Mouse (Mus musculus): ENCODE results near the gene Kazn. TPM values are rescaled to one million over a fixed set of nuclear protein-coding genes. Genes with fewer than 3 reads are reported as not detected.

Gene Kazn
- polyA plus RNA-seq, 1 experiment: 80.2 TPM

- no peaks in the 10 kb centered on the region for H3K9me3 ChIP-seq (replicated peaks; ENCODE audit: control insufficient read depth, insufficient read depth, low read length, poor library complexity, severe bottlenecking)
- peaks cover 29% of the 10 kb centered on the region for H3K36me3 ChIP-seq (ENCODE audit: control insufficient read depth, insufficient read depth, low read length, poor library complexity, severe bottlenecking)
- no peak overlapping the region for H3K4me3 ChIP-seq (ENCODE audit: low read depth, low read length)
- peak; percentile 79 for TF ChIP-seq CTCF (IDR thresholded peaks at IDR 0.05; ENCODE audit: low read depth, low read length)
- no peak for TF ChIP-seq POLR2A (IDR thresholded peaks at IDR 0.05; ENCODE audit: insufficient read depth, low read length)
- no peak overlapping the region for H3K27ac ChIP-seq (ENCODE audit: insufficient read depth, low read length)
- no peaks in the 10 kb centered on the region for H3K27me3 ChIP-seq (ENCODE audit: control insufficient read depth, insufficient read depth, low read length, poor library complexity, severe bottlenecking)
- H3K9ac ChIP-seq (ENCODE audit: low read depth, poor library complexity, severe bottlenecking): no peak overlapping the region
- peaks cover under 1% of the 10 kb centered on the region for H3K4me1 ChIP-seq (ENCODE audit: control insufficient read depth, insufficient read depth, low read length)
Measured at GRCm38 (mm10) chr4:142149202-142149601, 90.0 kb downstream of the Kazn start.

GRCm38 (mm10) chr4:142147671-142148070 is 91.5 kb downstream of the Kazn start:
- H3K9ac ChIP-seq (ENCODE audit: low read depth, poor library complexity, severe bottlenecking): no peak overlapping the region
- no peak for TF ChIP-seq CTCF (IDR thresholded peaks at IDR 0.05; ENCODE audit: low read depth, low read length)
- TF ChIP-seq EP300 (IDR thresholded peaks at IDR 0.05; ENCODE audit: insufficient read depth, low read depth, low read length): no peak
- no peak for TF ChIP-seq POLR2A (IDR thresholded peaks at IDR 0.05; ENCODE audit: insufficient read depth, low read length)
- H3K4me1 ChIP-seq (ENCODE audit: control insufficient read depth, insufficient read depth, low read length): no peaks in the 10 kb centered on the region
- H3K9me3 ChIP-seq (replicated peaks; ENCODE audit: control insufficient read depth, insufficient read depth, low read length, poor library complexity, severe bottlenecking): no peaks in the 10 kb centered on the region
- no peak overlapping the region for H3K4me3 ChIP-seq (ENCODE audit: low read depth, low read length)
- no peak overlapping the region for H3K27ac ChIP-seq (ENCODE audit: insufficient read depth, low read length)
- no peaks in the 10 kb centered on the region for H3K27me3 ChIP-seq (ENCODE audit: control insufficient read depth, insufficient read depth, low read length, poor library complexity, severe bottlenecking)
- peaks cover 29% of the 10 kb centered on the region for H3K36me3 ChIP-seq (ENCODE audit: control insufficient read depth, insufficient read depth, low read length, poor library complexity, severe bottlenecking)

GRCm38 (mm10) chr4:142144096-142144495 is 95.1 kb downstream of the Kazn start:
- Histone ChIP-seq H3K4me3 (ENCODE audit: low read depth, low read length) (no peak overlapping the region), H3K27ac (ENCODE audit: insufficient read depth, low read length) (no peak overlapping the region), H3K9me3 (replicated peaks; ENCODE audit: control insufficient read depth, insufficient read depth, low read length, poor library complexity, severe bottlenecking) (no peaks in the 10 kb centered on the region), H3K9ac (ENCODE audit: low read depth, poor library complexity, severe bottlenecking) (no peak overlapping the region), H3K4me1 (ENCODE audit: control insufficient read depth, insufficient read depth, low read length) (no peaks in the 10 kb centered on the region), H3K27me3 (ENCODE audit: control insufficient read depth, insufficient read depth, low read length, poor library complexity, severe bottlenecking) (no peaks in the 10 kb centered on the region), H3K36me3 (ENCODE audit: control insufficient read depth, insufficient read depth, low read length, poor library complexity, severe bottlenecking) (peaks cover 30% of the 10 kb centered on the region)
- TF ChIP-seq EP300 (IDR thresholded peaks at IDR 0.05; ENCODE audit: insufficient read depth, low read depth, low read length) (no peak), POLR2A (IDR thresholded peaks at IDR 0.05; ENCODE audit: insufficient read depth, low read length) (no peak), CTCF (IDR thresholded peaks at IDR 0.05; ENCODE audit: low read depth, low read length) (no peak)

GRCm38 (mm10) chr4:142143290-142143689 is 95.9 kb downstream of the Kazn start:
- TF ChIP-seq POLR2A (IDR thresholded peaks at IDR 0.05; ENCODE audit: insufficient read depth, low read length) (no peak), CTCF (IDR thresholded peaks at IDR 0.05; ENCODE audit: low read depth, low read length) (no peak), EP300 (IDR thresholded peaks at IDR 0.05; ENCODE audit: insufficient read depth, low read depth, low read length) (no peak)
- peaks cover 25% of the 10 kb centered on the region for H3K36me3 ChIP-seq (ENCODE audit: control insufficient read depth, insufficient read depth, low read length, poor library complexity, severe bottlenecking)
- H3K9ac ChIP-seq (ENCODE audit: low read depth, poor library complexity, severe bottlenecking): no peak overlapping the region
- H3K4me3 ChIP-seq (ENCODE audit: low read depth, low read length): no peak overlapping the region
- no peaks in the 10 kb centered on the region for H3K9me3 ChIP-seq (replicated peaks; ENCODE audit: control insufficient read depth, insufficient read depth, low read length, poor library complexity, severe bottlenecking)
- H3K4me1 ChIP-seq (ENCODE audit: control insufficient read depth, insufficient read depth, low read length): peaks cover 2% of the 10 kb centered on the region
- H3K27ac ChIP-seq (ENCODE audit: insufficient read depth, low read length): no peak overlapping the region
- no peaks in the 10 kb centered on the region for H3K27me3 ChIP-seq (ENCODE audit: control insufficient read depth, insufficient read depth, low read length, poor library complexity, severe bottlenecking)

- peaks cover 6% of the 10 kb centered on the region for H3K4me1 ChIP-seq (ENCODE audit: control insufficient read depth, insufficient read depth, low read length)
- TF ChIP-seq CTCF (IDR thresholded peaks at IDR 0.05; ENCODE audit: low read depth, low read length) (no peak), POLR2A (IDR thresholded peaks at IDR 0.05; ENCODE audit: insufficient read depth, low read length) (no peak), EP300 (IDR thresholded peaks at IDR 0.05; ENCODE audit: insufficient read depth, low read depth, low read length) (no peak)
- H3K9me3 ChIP-seq (replicated peaks; ENCODE audit: control insufficient read depth, insufficient read depth, low read length, poor library complexity, severe bottlenecking): no peaks in the 10 kb centered on the region
- H3K27me3 ChIP-seq (ENCODE audit: control insufficient read depth, insufficient read depth, low read length, poor library complexity, severe bottlenecking): no peaks in the 10 kb centered on the region
- peaks cover 6% of the 10 kb centered on the region; the same call in 1 of the 2 replicates for H3K36me3 ChIP-seq (ENCODE audit: control insufficient read depth, insufficient read depth, low read length, poor library complexity, severe bottlenecking)
- no peak overlapping the region for H3K9ac ChIP-seq (ENCODE audit: low read depth, poor library complexity, severe bottlenecking)
- no peak overlapping the region for H3K4me3 ChIP-seq (ENCODE audit: low read depth, low read length)
- H3K27ac ChIP-seq (ENCODE audit: insufficient read depth, low read length): no peak overlapping the region
Measured at GRCm38 (mm10) chr4:142139729-142140128, 99.5 kb downstream of the Kazn start.

- H3K9me3 ChIP-seq (replicated peaks; ENCODE audit: control insufficient read depth, insufficient read depth, low read length, poor library complexity, severe bottlenecking): no peaks in the 10 kb centered on the region
- H3K4me1 ChIP-seq (ENCODE audit: control insufficient read depth, insufficient read depth, low read length): peaks cover 6% of the 10 kb centered on the region
- H3K27ac ChIP-seq (ENCODE audit: insufficient read depth, low read length): peak overlapping the region; percentile 56
- TF ChIP-seq EP300 (IDR thresholded peaks at IDR 0.05; ENCODE audit: insufficient read depth, low read depth, low read length) (peak; percentile 96), POLR2A (IDR thresholded peaks at IDR 0.05; ENCODE audit: insufficient read depth, low read length) (no peak)
- no peak overlapping the region for H3K4me3 ChIP-seq (ENCODE audit: low read depth, low read length)
- H3K27me3 ChIP-seq (ENCODE audit: control insufficient read depth, insufficient read depth, low read length, poor library complexity, severe bottlenecking): no peaks in the 10 kb centered on the region
- no peak overlapping the region for H3K9ac ChIP-seq (ENCODE audit: low read depth, poor library complexity, severe bottlenecking)
- H3K36me3 ChIP-seq (ENCODE audit: control insufficient read depth, insufficient read depth, low read length, poor library complexity, severe bottlenecking): peaks cover 6% of the 10 kb centered on the region; the same call in 1 of the 2 replicates
Measured at GRCm38 (mm10) chr4:142138356-142139099, 100.7 kb downstream of the Kazn start.

Measured in ES-Bruce4 (cell line).